Mouse (Mus musculus) limb, embryonic 14.5 days (tissue): ENCODE measurements around the gene Secisbp2l. TPM values are rescaled to one million over a fixed set of nuclear protein-coding genes. Genes with fewer than 3 reads are reported as not detected.

Experiments used
- ATAC-seq: fragments of 200-750 bp; cut with Nextera tagmentation; 2 replicates; pipeline ENCODE4 v1.8.0; 2017; ENCODE audit warnings: low read depth, moderate number of reproducible peaks, moderate TSS enrichment; ENCODE audit not compliant: low FRiP score
- DNase-seq: peaks from one replicate; pipeline ENCODE4 v3.0.0-alpha.2; 2015; ENCODE audit warnings: low spot score
- H3K27ac ChIP-seq: fragments of 300-500 bp; sonication (generic); replicated peaks from 2 replicates; pipeline ENCODE4 v1.5.1; 2014; ENCODE audit warnings: low read depth, mild to moderate bottlenecking, low read length, moderate library complexity, mixed read lengths
- H3K27me3 ChIP-seq: fragments of 300-500 bp; sonication (generic); 2 replicates; pipeline ENCODE4 v1.6.1; 2014; ENCODE audit warnings: low read length, mixed read lengths; ENCODE audit not compliant: control insufficient read depth, insufficient read depth
- H3K36me3 ChIP-seq: fragments of 300-500 bp; sonication (generic); 2 replicates; pipeline ENCODE4 v1.6.1; 2014; ENCODE audit warnings: mild to moderate bottlenecking, low read length, moderate library complexity, mixed read lengths; ENCODE audit not compliant: control insufficient read depth, insufficient read depth
- H3K4me1 ChIP-seq: fragments of 300-500 bp; sonication (generic); 2 replicates; pipeline ENCODE4 v1.6.1; 2014; ENCODE audit warnings: antibody characterized with exemption, low read length, mixed read lengths; ENCODE audit not compliant: control insufficient read depth, insufficient read depth
- H3K4me2 ChIP-seq: fragments of 300-500 bp; sonication (generic); replicated peaks from 2 replicates; pipeline ENCODE4 v1.6.1; 2014; ENCODE audit warnings: low read depth, mild to moderate bottlenecking, low read length, moderate library complexity; ENCODE audit not compliant: severe bottlenecking
- H3K4me3 ChIP-seq: fragments of 300-500 bp; sonication (generic); replicated peaks from 2 replicates; pipeline ENCODE4 v1.5.1; 2014; ENCODE audit warnings: low read length
- H3K9ac ChIP-seq: fragments of 300-500 bp; sonication (generic); 2 replicates; pipeline ENCODE4 v1.6.1; 2014; ENCODE audit warnings: mild to moderate bottlenecking, low read depth, low read length, moderate library complexity; ENCODE audit not compliant: severe bottlenecking
- H3K9me3 ChIP-seq: fragments of 300-500 bp; sonication (generic); 2 replicates; pipeline ENCODE4 v1.6.1; 2016; ENCODE audit warnings: low read length; ENCODE audit not compliant: control insufficient read depth
- POLR2A ChIP-seq: fragments of 200-500 bp; IDR thresholded peaks from 2 replicates; pipeline ENCODE4 v1.8.0; 2012; ENCODE audit warnings: inconsistent platforms, mild to moderate bottlenecking, moderate library complexity, borderline replicate concordance; ENCODE audit not compliant: insufficient read depth, insufficient read length; ENCODE audit errors: extremely low read depth
- WGBS: fragments of 180-500 bp; shearing (Covaris S2); extraction: QIAGEN DNeasy Blood & Tissue Kit; methylation state at CpG from one replicate; pipeline ENCODE4 v1.1.7; 2014; 5-methylcytosine and 5-hydroxymethylcytosine counted together
- polyA plus RNA-seq, 2 experiments: library from polyadenylated mRNA; depleted of rRNA in 1 of 2; stranded (reverse) in 1 of 2; unstranded in 1 of 2; fragments of >200 nt; fragmentation: Nextera tagmentation in 1 of 2; extraction: Ambion mirVana in 1 of 2; gene quantifications; 2 replicates each; pipeline versions ENCODE4 v1.2.1 to v1.2.3; 2012 to 2014

Gene Secisbp2l
- polyA plus RNA-seq, 2 experiments: 14.5 to 22.6 TPM

DNA sequence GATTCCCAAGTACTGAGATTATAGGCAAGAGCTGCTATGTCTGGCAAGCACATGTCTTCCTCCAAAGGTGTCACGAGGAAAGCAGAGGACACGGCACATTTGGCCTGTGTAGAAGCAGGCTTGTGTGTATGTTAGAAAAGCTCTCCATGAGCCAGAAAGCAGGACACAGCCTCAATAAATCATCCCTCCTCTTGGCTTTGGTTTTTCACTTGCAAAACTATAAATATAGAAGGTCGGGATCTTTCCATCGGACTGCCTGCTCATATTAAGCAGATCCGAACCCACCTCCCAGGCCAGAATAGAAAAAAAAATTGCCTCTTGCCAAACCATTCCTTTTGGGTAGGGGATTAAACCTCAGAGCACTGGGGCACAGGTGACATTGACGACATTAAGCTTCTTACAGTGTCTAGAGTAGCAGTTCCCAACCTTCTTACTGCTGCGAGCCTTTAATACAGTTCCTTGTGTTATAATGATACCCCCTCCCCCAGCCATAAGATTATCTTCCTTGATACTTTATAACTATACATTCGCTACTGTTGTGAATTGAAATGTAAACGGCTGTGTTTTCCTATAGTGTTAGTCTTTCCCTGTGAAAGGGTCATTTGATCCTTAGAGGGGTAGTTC is 31.4 kb upstream of the Secisbp2l start:
- Histone ChIP-seq H3K4me2 (no peak overlapping the region), H3K27ac (no peak overlapping the region), H3K36me3 (no peaks in the 10 kb centered on the region), H3K9ac (no peak overlapping the region), H3K4me3 (no peak overlapping the region), H3K27me3 (no peaks in the 10 kb centered on the region), H3K9me3 (no peaks in the 10 kb centered on the region), H3K4me1 (no peaks in the 10 kb centered on the region)
- 67% methylated on average over 9 of the region's 9 CpGs for WGBS
- TF ChIP-seq POLR2A: no peak
- DNase-seq (no peak), ATAC-seq (no peak)

DNA sequence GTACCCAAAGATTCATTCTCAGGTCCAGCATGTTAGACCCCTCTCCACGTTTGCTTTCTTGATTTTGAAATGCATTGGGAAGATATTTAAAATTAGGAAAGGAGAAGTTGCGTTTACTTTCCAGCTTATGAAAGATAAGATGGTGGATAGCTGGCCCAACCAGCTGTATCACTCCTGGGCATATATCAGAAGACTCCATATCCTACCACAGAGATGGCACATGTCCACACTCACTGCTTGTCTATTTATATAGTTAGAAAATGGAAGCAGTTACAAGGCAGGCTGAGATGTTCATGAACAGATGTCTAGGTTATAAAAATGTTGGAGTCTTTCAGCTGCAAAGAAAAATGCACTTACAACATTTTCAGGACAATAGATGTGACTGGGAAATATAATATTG is 28.7 kb upstream of the Secisbp2l start:
- Histone ChIP-seq H3K9ac (no peak overlapping the region), H3K4me3 (no peak overlapping the region), H3K4me2 (no peak overlapping the region), H3K27ac (no peak overlapping the region), H3K27me3 (no peaks in the 10 kb centered on the region), H3K4me1 (no peaks in the 10 kb centered on the region), H3K9me3 (no peaks in the 10 kb centered on the region), H3K36me3 (no peaks in the 10 kb centered on the region)
- no peak for ATAC-seq
- DNase-seq: no peak
- 84% methylated on average over 2 of the region's 2 CpGs for WGBS
- no peak for TF ChIP-seq POLR2A

DNA sequence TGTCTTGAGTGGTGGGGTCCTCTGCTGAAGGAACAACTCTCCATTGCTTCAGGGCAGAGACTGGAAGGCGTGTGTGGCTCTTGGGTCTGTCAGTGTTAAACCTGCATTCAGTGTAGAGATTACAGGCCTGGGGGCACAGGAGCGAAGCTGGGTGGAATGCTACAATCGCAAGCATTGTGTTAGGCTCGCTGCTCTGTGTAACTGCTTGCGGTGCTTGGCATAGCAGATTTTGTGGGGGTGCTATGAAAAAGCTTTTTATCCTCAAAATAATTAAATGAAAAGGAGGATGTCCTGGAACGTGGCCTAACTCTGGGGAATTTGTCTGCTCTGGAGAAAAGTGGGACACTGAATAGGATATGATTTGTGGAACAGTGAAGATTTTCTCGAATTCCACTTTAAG is 26.9 kb upstream of the Secisbp2l start:
- ATAC-seq: no peak
- WGBS: 66% methylated on average over 7 of the region's 7 CpGs
- Histone ChIP-seq H3K4me1 (no peaks in the 10 kb centered on the region), H3K27ac (no peak overlapping the region), H3K36me3 (no peaks in the 10 kb centered on the region), H3K9ac (no peak overlapping the region), H3K4me2 (no peak overlapping the region), H3K9me3 (no peaks in the 10 kb centered on the region), H3K27me3 (no peaks in the 10 kb centered on the region), H3K4me3 (no peak overlapping the region)
- no peak for DNase-seq
- no peak for TF ChIP-seq POLR2A

DNA sequence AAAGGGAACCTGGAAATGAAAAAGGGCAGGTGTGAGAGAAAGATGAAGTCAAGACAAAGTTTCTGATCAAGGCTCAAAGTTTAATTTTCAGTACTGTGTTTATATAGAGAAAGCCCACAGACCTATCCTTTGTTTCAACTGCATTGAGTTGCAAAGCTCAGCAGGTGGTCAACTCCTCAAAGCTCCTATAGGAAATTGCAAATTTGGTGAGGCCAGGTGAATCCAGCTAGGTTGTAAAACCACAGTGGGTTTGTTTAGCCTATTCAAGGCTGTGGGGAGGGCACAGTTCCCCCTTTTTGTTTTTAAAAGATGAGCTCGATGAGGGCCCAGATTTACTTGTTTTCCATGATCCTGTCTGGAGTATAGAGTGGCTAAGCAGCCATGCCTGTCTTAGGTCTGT is 23.2 kb upstream of the Secisbp2l start:
- DNase-seq: no peak
- Histone ChIP-seq H3K9me3 (no peaks in the 10 kb centered on the region), H3K36me3 (no peaks in the 10 kb centered on the region), H3K27ac (no peak overlapping the region), H3K4me2 (no peak overlapping the region), H3K27me3 (no peaks in the 10 kb centered on the region), H3K4me1 (no peaks in the 10 kb centered on the region), H3K9ac (no peak overlapping the region), H3K4me3 (no peak overlapping the region)
- ATAC-seq: no peak
- TF ChIP-seq POLR2A: no peak
- 37% methylated on average over 1 of the region's 1 CpGs for WGBS

DNA sequence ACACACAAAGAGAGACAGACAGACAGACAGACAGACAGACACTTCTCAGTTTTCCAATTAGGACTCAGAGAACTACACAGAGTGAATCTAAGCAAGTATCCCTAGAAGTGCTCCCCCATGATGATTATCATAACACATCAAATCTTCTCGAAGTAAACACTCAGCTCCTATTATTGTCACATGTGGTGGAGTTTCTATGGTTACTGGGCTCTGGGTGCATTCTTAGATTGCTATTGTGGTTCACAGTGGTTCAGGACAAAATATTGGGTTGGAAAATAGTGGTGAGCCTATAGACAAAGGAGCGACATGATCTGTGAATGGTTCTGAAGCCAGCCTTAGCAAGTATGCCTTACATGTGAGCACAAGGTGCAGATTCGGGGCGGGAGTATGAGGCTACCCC is 19.3 kb upstream of the Secisbp2l start:
- no peak overlapping the region for H3K9ac ChIP-seq
- H3K4me2 ChIP-seq: no peak overlapping the region
- ATAC-seq: no peak
- DNase-seq: no peak
- H3K4me3 ChIP-seq: no peak overlapping the region
- WGBS: 80% methylated on average over 4 of the region's 4 CpGs
- H3K9me3 ChIP-seq: no peaks in the 10 kb centered on the region
- no peak overlapping the region for H3K27ac ChIP-seq
- no peaks in the 10 kb centered on the region for H3K4me1 ChIP-seq
- TF ChIP-seq POLR2A: no peak
- H3K36me3 ChIP-seq: no peaks in the 10 kb centered on the region
- H3K27me3 ChIP-seq: no peaks in the 10 kb centered on the region

DNA sequence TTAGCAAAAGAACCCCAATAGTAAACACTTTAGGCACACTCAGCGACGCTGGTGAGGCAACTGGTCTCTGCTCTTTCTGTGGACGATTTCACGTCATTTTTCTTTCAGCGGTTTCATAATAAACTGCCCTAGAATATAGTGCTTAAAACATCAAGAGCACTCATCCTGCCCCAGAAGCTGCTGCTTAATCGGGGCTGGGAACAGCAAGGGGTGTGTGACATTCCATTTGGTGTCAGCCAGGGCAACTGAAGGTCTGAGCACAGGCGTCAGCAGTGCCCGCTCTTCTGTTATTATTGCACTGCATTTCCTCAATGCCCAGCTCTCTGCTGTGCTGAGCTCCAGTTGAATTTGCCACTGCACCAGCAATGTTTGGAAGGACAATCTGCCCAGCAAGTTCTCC is 18.4 kb upstream of the Secisbp2l start:
- WGBS: 53% methylated on average over 8 of the region's 8 CpGs
- DNase-seq: no peak
- Histone ChIP-seq H3K9ac (no peak overlapping the region), H3K27me3 (no peaks in the 10 kb centered on the region), H3K9me3 (no peaks in the 10 kb centered on the region), H3K4me3 (no peak overlapping the region), H3K4me2 (no peak overlapping the region), H3K36me3 (no peaks in the 10 kb centered on the region), H3K4me1 (no peaks in the 10 kb centered on the region), H3K27ac (no peak overlapping the region)
- TF ChIP-seq POLR2A: no peak
- ATAC-seq: no peak
